Mouse (Mus musculus) small intestine, adult 2 months (tissue): ENCODE results near the gene Zfp809.

Source experiments
- CTCF ChIP-seq: fragments of 200-500 bp; IDR thresholded peaks from 2 replicates; pipeline ENCODE4 v1.5.1; 2012; ENCODE audit warnings: low read depth, mild to moderate bottlenecking, control low read depth, inconsistent platforms, low read length, moderate library complexity, mixed read lengths; ENCODE audit not compliant: insufficient replicate concordance, insufficient read length; ENCODE audit errors: extremely low read depth
- POLR2A ChIP-seq: fragments of 200-500 bp; IDR thresholded peaks from 2 replicates; pipeline ENCODE4 v1.6.1; 2012; ENCODE audit warnings: low read depth, mild to moderate bottlenecking, control low read depth, inconsistent platforms, low read length, moderate library complexity

DNA sequence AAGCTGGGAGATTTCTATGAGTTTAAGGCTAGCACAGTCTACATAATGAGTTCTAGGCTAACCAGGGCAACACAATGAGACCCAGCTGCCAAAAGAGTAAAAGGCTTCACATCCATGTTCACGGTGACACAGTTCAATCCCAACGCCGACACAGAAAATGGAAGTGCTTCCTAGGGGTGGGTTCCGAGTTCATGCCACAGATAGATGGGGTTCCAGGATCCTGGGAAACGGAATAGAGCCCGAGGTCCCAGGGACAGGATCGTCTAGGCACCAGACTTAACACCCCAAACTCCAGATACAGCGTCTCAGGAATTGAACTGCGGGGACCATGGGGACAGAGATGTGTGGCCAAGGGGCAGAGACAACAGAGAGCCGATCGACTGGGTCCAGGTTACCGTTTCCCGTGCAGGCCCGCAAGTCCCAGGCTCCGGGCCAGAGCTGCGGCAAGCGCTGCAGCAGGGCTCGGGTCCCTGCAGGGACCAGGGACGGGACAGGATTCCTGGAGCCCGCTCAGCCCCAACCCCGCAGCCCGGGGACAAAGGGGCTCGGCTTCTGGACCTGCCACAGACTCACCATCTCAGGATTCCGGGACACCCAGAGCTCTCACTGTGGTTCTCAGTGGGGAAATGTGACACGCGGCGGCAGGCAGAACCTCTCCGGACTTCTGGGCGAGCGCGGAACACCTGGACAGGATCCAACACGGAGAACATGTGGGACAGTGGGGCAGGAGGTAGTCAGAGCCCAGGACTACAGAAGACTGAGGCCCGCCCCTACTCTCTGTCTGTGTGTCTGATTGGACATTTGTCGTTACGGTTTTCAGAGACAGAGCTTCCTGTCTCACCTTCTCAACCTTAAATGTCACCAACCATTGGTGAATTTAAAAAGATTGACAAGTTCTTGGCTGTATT is 33.9 kb downstream of the Zfp809 start, which contains the start of gene Zfp599:
- no peak; the same call in 1 of the 2 replicates for TF ChIP-seq POLR2A
- no peak for TF ChIP-seq CTCF
